Comparison of ENCODE assay signal across 9 mouse cellular contexts in the genomic region with DNA sequence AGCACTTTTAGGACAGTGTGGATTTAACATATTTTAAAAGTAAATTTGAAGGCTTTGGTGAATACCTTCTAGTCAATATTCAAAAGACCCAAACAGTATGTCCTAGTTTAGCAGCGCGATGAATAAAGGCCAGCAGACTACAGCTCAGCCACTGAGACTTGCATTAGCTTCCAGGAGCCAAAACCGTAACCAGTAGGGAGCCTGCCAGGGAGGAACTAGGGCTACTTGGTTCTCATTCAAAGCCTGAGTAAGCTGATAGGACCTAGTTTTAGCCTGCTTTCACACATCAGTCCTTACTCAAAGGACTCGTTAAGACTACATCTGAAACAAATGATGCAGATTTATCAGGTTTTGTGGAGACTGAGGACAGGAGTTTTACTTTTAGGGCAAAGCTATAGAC. TPM values are rescaled to one million over a fixed set of nuclear protein-coding genes. Genes with fewer than 3 reads are reported as not detected.
A peak's percentile ranks its signal among the peaks of the same experiment; 100 is the strongest.
DNase-seq lines count a peak whose midpoint lies in the region; ATAC-seq and TF ChIP-seq lines count a peak whose summit lies in the region.
"Had no signal": no experiment of that assay in that cellular context is flagged by ENCODE, and none has a peak within 500 bp of the region (broad histone marks: within the 10 kb centered on the region; RNA-seq: fewer than 3 reads in every experiment).

No protein-coding gene starts in this region.

- peak overlapping the region; percentile 86 for H3K4me2 ChIP-seq in liver, embryonic 14.5 days (ENCODE audit: low read depth)

- H3K27me3 ChIP-seq in liver, embryonic 14.5 days (ENCODE audit: control insufficient read depth, insufficient read depth, low read length), result no peaks in the 10 kb centered on the region

- TF ChIP-seq EP300 in liver, embryonic 14.5 days (IDR thresholded peaks at IDR 0.05; ENCODE audit: low read depth), result no peak

- no peak for TF ChIP-seq CTCF in gastrocnemius, adult 2 months (IDR thresholded peaks at IDR 0.05)
- no peak for TF ChIP-seq CTCF in liver, embryonic 14.5 days (IDR thresholded peaks at IDR 0.05; ENCODE audit: low read depth)

- intact Hi-C loops in heart, postnatal 14 days (cut with DNase I), result no loop called here
- intact Hi-C loops in gastrocnemius, adult 2 months (cut with DNase I), result loop anchor here (2.0 kb wide), 1 partner anchor 103 kb away; a partner anchor contains a TSS

- no peaks in the 10 kb centered on the region for H3K9me3 ChIP-seq in liver, embryonic 14.5 days (ENCODE audit: control insufficient read depth, low read length)

- no peak for ATAC-seq in liver, embryonic 14.5 days (ENCODE audit: insufficient read depth)

- peaks cover 6 to 10% of the 10 kb centered on the region in 2 experiments for H3K4me1 ChIP-seq in liver, embryonic 14.5 days (replicated peaks; ENCODE audit: control insufficient read depth in 2 of 2, insufficient read depth in 2 of 2, low read length in 1 of 2)

- DNase-seq in heart, adult 9 months (ENCODE audit: low spot score in 2 of 2), result peak; percentile 8 to 15
- no peak for DNase-seq in heart, postnatal 14 days
- DNase-seq in Muller cell, postnatal 12 days (ENCODE audit: inconsistent ontology term), result peak; percentile 66
- peak; percentile 75 for DNase-seq in gastrocnemius, adult 2 months
- DNase-seq in liver, embryonic 14.5 days (ENCODE audit: low read depth in 3 of 3, low spot score in 3 of 3), result no peak
- DNase-seq in cerebellum, adult 11-12 months, result no peak
- DNase-seq in lung, postnatal 25 days (ENCODE audit: low spot score), result no peak
- DNase-seq in layer of hippocampus, adult 18-20 months (ENCODE audit: low spot score in 2 of 2), result no peak
- DNase-seq: kidney, postnatal 4 days had no signal

- H3K4me3 ChIP-seq in gastrocnemius, adult 2 months, result peak overlapping the region; percentile 17
- peak overlapping the region in 1 of 2 experiments; percentile 81; a peak in 2 of 4 replicates for H3K4me3 ChIP-seq in liver, embryonic 14.5 days (ENCODE audit: insufficient read depth in 1 of 2, low read depth in 2 of 2, low read length in 2 of 2)

- H3K36me3 ChIP-seq in liver, embryonic 14.5 days (replicated peaks; ENCODE audit: control insufficient read depth, insufficient read depth, low read depth), result peaks cover 15% of the 10 kb centered on the region

- peak overlapping the region; percentile 5 for H3K27ac ChIP-seq in gastrocnemius, adult 2 months
- no peak overlapping the region for H3K27ac ChIP-seq in liver, embryonic 14.5 days

- WGBS in liver, embryonic 14.5 days (ENCODE audit: insufficient replicate concordance), result 86% methylated on average over 4 of the region's 4 CpGs

- H3K9ac ChIP-seq in liver, embryonic 14.5 days (replicated peaks), result peak overlapping the region; percentile 90; the same call in 1 of the 2 replicates

RNA-seq across cellular contexts. Expression of a gene that starts 2.0 kb away (rescaled TPM):
- total RNA-seq in heart, postnatal 14 days (2021), result 1 to 10 TPM; 7.3 to 9.2 TPM
- total RNA-seq in gastrocnemius, adult 2 months (2021), result 1 to 10 TPM; 2.5 to 3.2 TPM
- polyA plus RNA-seq in liver, embryonic 14.5 days (2012; rRNA removed), result 11.3 and 19.6 TPM in 2 replicates
- 22.8 and 27.0 TPM in 2 replicates for polyA plus RNA-seq in liver, embryonic 14.5 days (2014; fragmentation: Nextera tagmentation; extraction: Ambion mirVana)
- 10 to 100 TPM; 14.1 to 15.3 TPM for total RNA-seq in layer of hippocampus, adult 18-20 months (2021)

Comparison
In these comparisons a context has a peak if more than half of its experiments do, and no peak if none do; other contexts are left out.
1. DNase-seq: peak in heart, adult 9 months (2 of 2), Muller cell, postnatal 12 days (single experiment) and gastrocnemius, adult 2 months (single experiment); none in heart, postnatal 14 days (0 of 2), liver, embryonic 14.5 days (0 of 3), cerebellum, adult 11-12 months (single experiment), lung, postnatal 25 days (single experiment) and layer of hippocampus, adult 18-20 months (0 of 2).